Mouse (Mus musculus) regulatory T cell (primary cell): ENCODE results near the gene Polh.

Experiments
- in situ Hi-C: fragments of 300-600 bp; cut with MboI, MseI; formaldehyde crosslinking; loops from one replicate; pipeline ENCODE4 v1.15.1; 2025; ENCODE audit warnings: high pct_unique_total_duplicates

The Polh gene

GRCm38 (mm10) chr17:46168318-46168717 is 34.1 kb downstream of the Polh start:
- in situ Hi-C loops, result no loop called here

- in situ Hi-C loops, result no loop called here
Measured at GRCm38 (mm10) chr17:46167014-46167413, 35.4 kb downstream of the Polh start.

- in situ Hi-C loops, result no loop called here
Measured at GRCm38 (mm10) chr17:46166270-46166669, 36.2 kb downstream of the Polh start.

- in situ Hi-C loops, result no loop called here
Measured at GRCm38 (mm10) chr17:46165460-46165859, 37.0 kb downstream of the Polh start.

DNA sequence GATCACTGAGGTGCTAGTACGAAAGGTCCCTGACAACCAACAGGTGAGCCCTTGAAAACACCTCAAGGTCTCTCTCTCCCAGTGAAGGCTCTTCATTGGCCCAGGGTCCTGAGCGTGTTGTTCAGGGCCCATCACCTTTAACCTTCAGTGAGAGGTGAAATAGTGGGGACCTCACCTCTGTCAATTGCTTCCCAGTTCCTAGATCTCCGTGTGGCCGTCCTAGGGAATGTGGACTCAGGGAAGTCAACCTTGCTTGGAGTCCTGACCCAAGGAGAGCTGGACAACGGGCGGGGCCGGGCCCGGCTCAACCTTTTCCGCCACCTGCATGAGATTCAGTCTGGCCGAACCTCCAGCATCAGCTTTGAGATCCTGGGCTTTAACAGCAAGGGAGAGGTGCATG is 37.7 kb downstream of the Polh start:
- in situ Hi-C loops, result no loop called here

GRCm38 (mm10) chr17:46164301-46164700 is 38.1 kb downstream of the Polh start:
- in situ Hi-C loops, result no loop called here

DNA sequence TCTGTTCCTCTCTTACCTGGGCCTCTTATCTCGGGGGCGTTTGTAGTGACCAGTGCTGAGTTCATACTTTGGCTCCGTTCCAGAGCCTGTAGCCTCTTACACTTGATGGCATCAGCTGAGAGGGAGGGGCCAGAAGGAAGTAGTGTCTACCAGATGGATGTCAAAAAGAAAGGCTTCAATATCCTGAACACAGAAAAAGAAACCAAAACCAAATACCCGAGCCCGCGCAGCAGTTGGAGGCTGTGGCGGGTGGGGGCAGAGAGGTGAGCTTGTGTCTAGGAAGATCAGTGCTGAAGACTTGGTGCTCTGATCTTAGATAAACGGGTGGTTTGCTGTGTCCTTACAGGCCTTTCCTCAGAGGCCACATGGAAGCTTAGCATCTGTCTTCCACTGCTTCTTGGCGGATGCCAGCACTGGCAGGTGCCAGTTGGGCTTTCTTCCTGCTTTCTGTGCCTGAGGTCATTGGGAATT is 39.5 kb downstream of the Polh start:
- in situ Hi-C loops, result no loop called here

- in situ Hi-C loops, result no loop called here
Measured at GRCm38 (mm10) chr17:46162551-46162950, 39.9 kb downstream of the Polh start.

DNA sequence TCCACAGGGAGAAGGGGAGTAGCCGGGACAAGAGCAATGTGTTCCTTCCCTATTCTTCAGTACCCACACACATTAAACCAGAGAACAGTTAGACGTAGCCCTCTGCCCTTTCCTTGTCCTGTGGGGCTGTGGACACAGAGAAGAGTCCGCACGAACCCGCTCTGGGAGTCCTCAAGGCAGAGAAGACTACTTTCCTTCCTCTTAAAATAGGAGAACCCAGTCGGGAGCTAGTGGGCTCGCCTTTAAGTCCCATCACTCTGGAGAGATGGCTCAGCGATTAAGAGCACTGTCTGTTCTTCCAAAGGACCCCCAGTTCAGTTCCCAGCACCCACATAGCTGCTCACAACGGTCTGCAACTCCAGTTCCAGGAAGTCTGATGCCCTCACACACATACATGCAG is 40.7 kb downstream of the Polh start:
- in situ Hi-C loops, result no loop called here

DNA sequence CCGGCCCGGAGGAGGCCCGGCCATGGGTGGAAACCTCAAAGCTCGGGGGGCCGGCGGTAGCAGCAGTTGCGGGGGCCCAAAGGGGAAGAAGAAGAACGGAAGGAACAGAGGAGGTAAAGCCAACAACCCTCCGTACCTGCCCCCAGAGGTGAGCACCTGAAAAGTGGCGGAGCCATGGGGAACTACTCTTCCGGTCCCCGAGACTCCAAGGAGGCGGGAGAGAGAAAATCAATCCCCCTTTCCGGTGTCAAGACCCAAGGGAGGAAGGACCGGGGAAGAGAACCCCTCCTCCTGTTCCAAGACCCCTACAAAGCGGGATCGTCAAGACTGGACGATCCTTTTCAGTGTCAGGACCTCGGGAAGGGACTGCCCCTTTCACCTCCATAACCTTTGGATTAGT is 41.3 kb downstream of the Polh start:
- in situ Hi-C loops, result no loop called here

- in situ Hi-C loops, result no loop called here
Measured at GRCm38 (mm10) chr17:46160686-46161085, 41.8 kb downstream of the Polh start, which contains the start of gene Gtpbp2. TSS of gene Gtpbp2 (plus strand) at chr17:46161032.

DNA sequence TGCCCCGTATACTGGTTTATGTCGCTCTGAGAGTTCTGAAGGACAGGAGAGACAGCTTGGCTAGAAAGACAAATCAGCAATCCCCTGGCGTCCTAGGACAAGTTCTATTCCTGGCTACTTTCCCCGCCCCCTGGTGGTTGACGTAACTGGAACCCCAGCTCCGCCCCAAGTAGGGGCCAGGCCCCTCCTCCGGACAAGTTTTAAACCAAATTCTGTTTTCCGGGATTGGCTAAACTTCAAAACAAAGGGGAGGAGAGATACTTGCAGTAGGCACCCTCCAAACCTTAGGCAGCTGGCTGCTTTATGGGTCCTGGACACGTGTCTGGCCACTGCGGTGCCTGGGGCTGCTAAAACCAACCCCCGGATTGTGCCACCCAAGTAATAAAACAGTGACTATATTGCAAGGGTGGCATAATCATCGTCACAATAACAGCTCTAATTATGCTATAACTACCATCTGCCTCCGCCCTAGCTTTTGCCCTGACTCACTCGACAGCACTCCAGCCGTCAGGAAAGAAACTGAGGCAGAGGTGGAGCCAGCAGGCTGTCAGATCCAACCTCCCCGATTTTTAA is 42.3 kb downstream of the Polh start:
- in situ Hi-C loops, result no loop called here

GRCm38 (mm10) chr17:46159236-46159635 is 43.2 kb downstream of the Polh start:
- in situ Hi-C loops, result no loop called here

DNA sequence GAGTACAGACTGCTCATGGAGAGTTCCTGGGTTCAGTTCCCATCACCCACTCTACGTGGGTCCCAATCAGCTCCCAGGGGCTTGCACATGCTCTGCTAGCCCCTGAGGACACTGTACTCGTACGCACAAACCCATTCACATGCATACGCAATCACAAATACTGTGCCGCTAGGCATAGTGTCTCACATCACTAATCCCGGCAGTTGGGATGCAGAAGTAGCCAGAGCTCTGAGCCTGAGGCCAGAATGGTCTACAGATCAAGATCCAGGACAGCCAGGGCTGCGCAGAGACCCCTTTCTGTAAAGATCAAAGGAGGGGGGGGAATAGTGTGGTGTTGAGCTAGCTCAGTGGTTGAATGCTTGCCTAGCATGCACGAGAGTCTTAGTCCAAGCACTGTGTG is 45.3 kb downstream of the Polh start:
- in situ Hi-C loops, result no loop called here

DNA sequence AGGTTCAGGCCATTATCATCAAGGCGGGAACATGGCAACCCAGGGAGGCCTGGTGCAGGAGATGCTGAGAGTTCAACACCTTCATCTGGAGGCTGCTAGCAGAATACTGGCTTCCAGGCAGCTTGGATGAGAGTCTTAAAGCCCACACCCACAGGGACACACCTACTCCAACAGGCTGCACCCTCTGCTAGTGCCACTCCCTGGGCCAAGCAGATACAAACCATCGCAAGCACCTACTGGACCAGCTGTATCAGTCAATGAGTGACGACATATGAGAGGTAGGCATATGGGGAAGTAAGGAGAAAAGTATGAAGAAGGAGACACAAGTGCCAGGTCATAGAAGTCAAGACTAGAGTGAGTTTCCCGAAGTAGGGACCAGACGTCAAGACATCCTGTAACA is 45.8 kb downstream of the Polh start:
- in situ Hi-C loops, result no loop called here

- in situ Hi-C loops, result no loop called here
Measured at GRCm38 (mm10) chr17:46154336-46154735, 48.1 kb downstream of the Polh start.

- in situ Hi-C loops, result no loop called here
Measured at GRCm38 (mm10) chr17:46152847-46153782, 49.3 kb downstream of the Polh start, which contains the start of gene Mad2l1bp. TSS of gene Mad2l1bp (minus strand) at chr17:46153553.

DNA sequence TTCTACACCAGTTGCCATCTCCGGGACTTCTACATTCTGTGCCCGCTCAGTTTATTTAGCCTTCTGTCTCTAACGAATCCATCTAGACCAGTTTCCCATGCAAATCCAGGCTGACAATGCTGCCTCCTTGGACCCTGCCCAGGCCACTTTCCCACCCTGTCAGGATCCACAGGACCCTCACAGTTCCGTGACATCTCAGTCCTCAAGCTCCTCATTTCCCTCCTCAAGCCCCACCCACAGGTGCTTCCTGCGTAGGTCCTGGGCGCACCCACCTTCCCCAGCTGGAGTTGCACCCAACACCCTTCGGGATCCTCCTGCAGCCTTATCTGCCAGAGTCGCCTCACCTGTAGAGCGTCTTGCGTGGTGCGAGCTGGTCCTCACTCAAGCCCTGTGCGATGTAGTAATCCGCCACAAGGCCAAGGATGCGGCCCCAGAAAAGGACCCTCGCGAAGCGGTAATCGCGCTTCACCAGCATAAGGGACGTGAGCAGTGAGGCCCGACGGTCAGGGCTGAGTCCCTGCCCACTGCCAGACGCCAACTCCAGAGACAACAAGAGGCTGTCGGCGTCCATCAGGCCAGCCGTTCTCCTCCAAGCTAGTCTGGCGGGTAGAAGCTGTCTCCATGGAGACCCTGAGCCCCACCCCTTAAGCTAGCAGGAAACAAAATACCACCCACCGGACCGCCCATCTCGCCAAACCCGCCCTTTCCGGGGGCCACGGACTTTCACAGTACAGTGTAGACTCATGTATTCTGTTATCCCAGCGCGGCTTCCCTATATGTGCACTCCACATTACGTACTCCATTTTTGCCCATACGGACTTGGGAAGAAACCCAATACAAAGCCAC is 58.6 kb downstream of the Polh start, which contains the start of gene Rsph9:
Gene Rsph9, minus strand, starts transcription at position 639 of the 846 bp plus-strand sequence.
- in situ Hi-C loops, result no loop called here

DNA sequence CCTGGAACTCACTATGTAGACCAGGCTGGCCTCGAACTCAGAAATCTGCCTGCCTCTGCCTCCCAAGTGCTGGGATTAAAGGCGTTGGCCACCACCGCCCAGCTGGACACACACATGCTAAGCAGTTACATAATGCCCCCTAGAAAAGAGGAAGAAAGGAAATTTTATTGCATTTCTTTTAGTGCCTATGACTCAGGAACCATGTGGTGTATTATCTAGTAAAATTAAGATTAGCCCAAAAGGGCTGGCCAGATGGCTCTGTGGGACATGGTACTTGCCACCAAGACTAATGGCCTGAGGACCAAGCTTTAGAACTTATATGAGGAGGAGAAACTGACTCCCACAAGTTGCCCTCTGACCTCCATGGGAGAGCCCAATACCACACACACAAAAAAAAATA is 62.6 kb downstream of the Polh start:
- in situ Hi-C loops, result no loop called here

- in situ Hi-C loops, result no loop called here
Measured at GRCm38 (mm10) chr17:46138563-46139236, 63.7 kb downstream of the Polh start.

- in situ Hi-C loops, result no loop called here
Measured at GRCm38 (mm10) chr17:46132862-46133261, 69.6 kb downstream of the Polh start.
